Mouse (Mus musculus): ENCODE measurements at regions not wholly inside any gene's neighbourhood (a gene's known extent, or its start where the extent isn't known, plus 50 kb on each side); places are given as distances from the start of the nearest gene placed in this dataset.

- TF ChIP-seq POLR2A (IDR thresholded peaks at IDR 0.05; ENCODE audit: borderline replicate concordance, extremely low read depth, low read depth, low read length), result no peak
- TF ChIP-seq CTCF (IDR thresholded peaks at IDR 0.05; ENCODE audit: insufficient read depth, low read length), result no peak
Measured at GRCm38 (mm10) chr10:116655018-116655807, 73.9 kb upstream of the Cnot2 start.

Data from lung, adult 2 months (tissue).